Mouse (Mus musculus) embryonic facial prominence, embryonic 12.5 days (tissue): ENCODE data around the gene Olfr589. TPM values are rescaled to one million over a fixed set of nuclear protein-coding genes. Genes with fewer than 3 reads are reported as not detected.
"Not testable (repeated sequence)": the region's sequence is repeated elsewhere in the genome, so short reads cannot be mapped to it uniquely, and the experiment has no call there.

Experiments
- ATAC-seq: fragments of 200-750 bp; cut with Nextera tagmentation; 2 replicates; pipeline ENCODE4 v1.8.0; 2017; ENCODE audit not compliant: insufficient number of reproducible peaks, insufficient read depth, low FRiP score, low TSS enrichment
- H3K27ac ChIP-seq: fragments of 300-500 bp; sonication (generic); 2 replicates; pipeline ENCODE4 v1.5.1; 2016; ENCODE audit warnings: mild to moderate bottlenecking
- H3K27me3 ChIP-seq: fragments of 300-500 bp; sonication (generic); 2 replicates; pipeline ENCODE4 v1.6.1; 2016; ENCODE audit warnings: mild to moderate bottlenecking, moderate library complexity
- H3K36me3 ChIP-seq: fragments of 300-500 bp; sonication (generic); 2 replicates; pipeline ENCODE4 v1.6.1; 2016; ENCODE audit warnings: mild to moderate bottlenecking
- H3K4me1 ChIP-seq: fragments of 300-500 bp; sonication (generic); 2 replicates; pipeline ENCODE4 v1.6.1; 2016
- H3K4me2 ChIP-seq: fragments of 300-500 bp; sonication (generic); replicated peaks from 2 replicates; pipeline ENCODE4 v1.6.1; 2016; ENCODE audit warnings: mild to moderate bottlenecking, moderate library complexity
- H3K4me3 ChIP-seq: fragments of 300-500 bp; sonication (generic); 2 replicates; pipeline ENCODE4 v1.5.1; 2016; ENCODE audit warnings: mild to moderate bottlenecking
- H3K9ac ChIP-seq: fragments of 300-500 bp; sonication (generic); 2 replicates; pipeline ENCODE4 v1.6.1; 2016; ENCODE audit warnings: mild to moderate bottlenecking, moderate library complexity
- H3K9me3 ChIP-seq: fragments of 300-500 bp; sonication (generic); 2 replicates; pipeline ENCODE4 v1.6.1; 2016; ENCODE audit warnings: mild to moderate bottlenecking, moderate library complexity
- WGBS: fragments of 180-500 bp; shearing (Covaris S2); methylation state at CpG from one replicate; pipeline ENCODE4 v1.1.7; 2016; 5-methylcytosine and 5-hydroxymethylcytosine counted together
- polyA plus RNA-seq: library from polyadenylated mRNA; unstranded; fragments of >200 nt; fragmentation: Nextera tagmentation; extraction: Ambion mirVana; gene quantifications from 2 replicates; pipeline ENCODE4 v1.2.1, GENCODE M21; 2016

Gene Olfr589
- polyA plus RNA-seq: not detected in 2 replicates

DNA sequence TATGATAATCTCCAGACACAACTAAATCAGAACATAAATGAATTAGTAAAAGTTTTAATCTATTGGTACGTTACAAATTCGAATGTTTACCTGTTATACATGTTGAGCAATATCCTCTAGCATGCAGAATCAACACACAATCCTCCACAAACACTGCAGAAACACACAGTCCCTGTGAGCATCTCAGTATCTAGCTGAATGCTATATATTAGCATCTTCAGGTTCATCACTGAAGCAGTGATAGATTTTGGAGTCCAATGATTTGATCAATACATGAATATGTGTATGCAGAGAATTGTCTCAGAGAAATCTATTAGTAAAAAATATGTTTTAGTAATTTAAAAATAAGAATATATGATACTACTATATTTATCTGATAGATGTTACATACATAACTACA lies at the start of gene Olfr589:
TSS of gene Olfr589 (minus strand) at position 101 of the 400 bp plus-strand sequence.
- Histone ChIP-seq H3K36me3 (no peaks in the 10 kb centered on the region), H3K9me3 (no peaks in the 10 kb centered on the region), H3K4me1 (no peaks in the 10 kb centered on the region), H3K4me2 (no peak within 1 kb of the TSS), H3K27ac (no peak within 1 kb of the TSS), H3K27me3 (no peaks in the 10 kb centered on the region), H3K4me3 (no peak within 1 kb of the TSS), H3K9ac (no peak within 1 kb of the TSS)
- ATAC-seq: no peak
- WGBS: 57% methylated on average over 2 of the region's 2 CpGs

DNA sequence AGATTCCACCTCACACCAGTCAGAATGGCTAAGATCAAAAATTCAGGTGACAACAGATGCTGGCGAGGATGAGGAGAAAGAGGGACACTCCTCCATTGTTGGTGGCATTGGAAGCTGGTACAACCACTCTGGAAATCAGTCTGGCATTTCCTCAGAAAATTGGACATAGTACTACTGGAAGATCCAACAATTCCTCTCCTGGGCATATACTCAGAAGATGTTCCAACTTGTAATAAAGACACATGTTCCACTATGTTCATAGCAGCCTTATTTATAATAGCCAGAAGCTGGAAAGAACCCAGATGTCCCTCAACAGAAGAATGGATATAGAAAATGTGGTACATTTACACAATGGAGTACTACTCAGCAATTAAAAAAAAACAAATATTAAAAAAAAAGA lies 28.3 kb upstream of the Olfr589 start, which contains the start of gene Olfr592:
TSS of gene Olfr592 (plus strand) at position 301 of the 400 bp plus-strand sequence.
- not testable (repeated sequence) for H3K27ac ChIP-seq, H3K9me3 ChIP-seq, H3K4me2 ChIP-seq, H3K27me3 ChIP-seq, H3K4me1 ChIP-seq, ATAC-seq, H3K9ac ChIP-seq, H3K36me3 ChIP-seq, H3K4me3 ChIP-seq
- 70% methylated on average over 1 of the region's 1 CpGs for WGBS

DNA sequence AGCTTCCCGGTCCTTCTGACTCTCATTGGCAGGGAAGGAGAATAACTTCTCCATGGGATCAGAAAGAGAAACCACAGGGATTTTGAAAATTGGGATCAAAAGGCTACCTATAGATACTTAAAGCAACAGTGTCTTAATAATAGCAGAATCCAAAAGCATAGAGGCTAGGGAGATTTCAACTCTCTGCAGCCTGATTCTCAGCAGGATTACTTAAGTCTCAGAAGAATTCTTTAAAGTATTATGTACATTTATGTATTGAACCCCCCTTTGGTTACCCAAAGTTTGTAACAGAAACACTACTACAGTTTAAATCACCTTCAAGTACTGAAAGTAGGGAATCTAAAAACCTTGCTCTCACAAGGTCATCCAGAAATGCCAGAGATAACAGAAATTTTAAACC lies 22.1 kb upstream of the Olfr589 start, which contains the start of gene Olfr591:
TSS of gene Olfr591 (minus strand) at position 101 of the 400 bp plus-strand sequence.
- H3K27me3 ChIP-seq: no peaks in the 10 kb centered on the region
- no peak within 1 kb of the TSS for H3K27ac ChIP-seq
- H3K4me3 ChIP-seq: no peak within 1 kb of the TSS
- 0 out of 2 replicates have a peak, but pooled peaks cover 6% of the 10 kb centered on the region for H3K9me3 ChIP-seq
- H3K9ac ChIP-seq: no peak within 1 kb of the TSS
- H3K36me3 ChIP-seq: no peaks in the 10 kb centered on the region
- H3K4me2 ChIP-seq: no peak within 1 kb of the TSS
- WGBS: 67% methylated on average over 1 of the region's 1 CpGs
- no peak for ATAC-seq
- H3K4me1 ChIP-seq: no peaks in the 10 kb centered on the region

DNA sequence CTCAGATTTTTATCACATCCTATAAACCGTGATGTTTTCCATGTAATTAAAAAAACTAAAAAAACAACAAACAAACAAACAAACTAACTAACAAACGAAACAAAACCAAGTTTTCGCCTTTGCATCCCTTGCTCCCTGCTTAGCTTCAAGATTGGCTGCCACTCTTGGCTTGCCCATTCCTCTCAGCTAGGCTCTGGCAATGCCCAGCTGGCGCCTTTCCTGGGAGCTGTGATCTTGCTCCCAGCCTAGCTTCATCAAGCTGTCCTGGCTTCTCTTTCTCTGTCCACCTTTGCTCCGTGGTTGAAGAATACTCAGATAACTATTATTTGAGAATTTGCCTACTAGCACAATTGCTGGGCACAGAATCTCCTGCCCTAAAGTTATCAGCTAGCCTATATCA lies 13.5 kb upstream of the Olfr589 start:
- H3K27ac ChIP-seq: no peak overlapping the region
- no peak for ATAC-seq
- H3K4me1 ChIP-seq: no peaks in the 10 kb centered on the region
- no peak overlapping the region for H3K4me3 ChIP-seq
- H3K27me3 ChIP-seq: no peaks in the 10 kb centered on the region
- H3K36me3 ChIP-seq: no peaks in the 10 kb centered on the region
- no peak overlapping the region for H3K4me2 ChIP-seq
- WGBS: 79% methylated on average over 5 of the region's 5 CpGs
- no peaks in the 10 kb centered on the region for H3K9me3 ChIP-seq
- no peak overlapping the region for H3K9ac ChIP-seq

DNA sequence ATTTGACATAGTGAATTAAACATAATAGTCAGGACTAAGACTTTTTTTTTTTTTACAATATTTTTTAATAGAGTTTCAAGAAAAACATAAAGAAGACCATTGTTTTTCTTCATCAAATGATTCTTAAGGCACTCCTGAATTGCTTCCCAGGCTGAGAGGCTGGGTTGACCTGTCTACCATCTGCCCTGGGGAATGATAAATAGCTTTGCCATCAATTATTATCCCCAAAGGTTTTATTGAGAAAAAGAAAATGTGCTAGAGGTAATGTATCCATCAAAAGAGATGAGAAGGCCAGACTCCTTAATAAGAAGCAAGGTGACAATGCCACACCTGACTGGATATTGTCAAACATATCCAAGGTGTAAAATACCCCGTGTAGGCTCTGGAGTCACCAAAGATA lies 15.6 kb downstream of the Olfr589 start, which contains the start of gene Olfr588-ps1:
TSS of gene Olfr588-ps1 (plus strand) at position 301 of the 400 bp plus-strand sequence.
- H3K36me3 ChIP-seq: no peaks in the 10 kb centered on the region
- H3K27ac ChIP-seq: no peak within 1 kb of the TSS
- no peaks in the 10 kb centered on the region for H3K9me3 ChIP-seq
- H3K4me2 ChIP-seq: no peak within 1 kb of the TSS
- ATAC-seq: no peak
- H3K27me3 ChIP-seq: no peaks in the 10 kb centered on the region
- no peak within 1 kb of the TSS for H3K9ac ChIP-seq
- 69% methylated on average over 1 of the region's 1 CpGs for WGBS
- H3K4me1 ChIP-seq: no peaks in the 10 kb centered on the region
- no peak within 1 kb of the TSS for H3K4me3 ChIP-seq

DNA sequence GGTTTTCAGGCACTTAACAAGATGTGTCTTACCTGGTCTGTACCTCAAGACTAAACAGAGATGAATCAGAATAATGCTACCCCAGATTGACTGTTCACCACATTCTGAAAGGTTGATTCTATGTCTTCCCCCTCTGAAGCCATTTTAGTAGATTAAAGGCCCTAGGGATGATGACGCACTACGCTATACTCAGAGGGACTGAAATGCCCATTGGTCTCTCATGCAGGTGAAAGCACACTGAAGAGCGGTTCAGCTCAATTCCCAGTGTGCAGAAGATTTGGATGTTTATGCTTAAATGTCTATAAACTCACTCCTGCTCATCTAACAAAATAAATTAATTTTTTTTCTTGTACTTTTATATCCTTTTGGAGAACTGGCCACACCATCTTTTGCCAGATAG lies 30.6 kb downstream of the Olfr589 start, which contains the start of gene Olfr586:
TSS of gene Olfr586 (minus strand) at position 101 of the 400 bp plus-strand sequence.
- no peak for ATAC-seq
- Histone ChIP-seq H3K36me3 (no peaks in the 10 kb centered on the region), H3K4me3 (no peak within 1 kb of the TSS), H3K9ac (no peak within 1 kb of the TSS), H3K4me1 (no peaks in the 10 kb centered on the region), H3K9me3 (no peaks in the 10 kb centered on the region), H3K27ac (no peak within 1 kb of the TSS), H3K4me2 (no peak within 1 kb of the TSS), H3K27me3 (no peaks in the 10 kb centered on the region)
- 91% methylated on average over 3 of the region's 3 CpGs for WGBS

DNA sequence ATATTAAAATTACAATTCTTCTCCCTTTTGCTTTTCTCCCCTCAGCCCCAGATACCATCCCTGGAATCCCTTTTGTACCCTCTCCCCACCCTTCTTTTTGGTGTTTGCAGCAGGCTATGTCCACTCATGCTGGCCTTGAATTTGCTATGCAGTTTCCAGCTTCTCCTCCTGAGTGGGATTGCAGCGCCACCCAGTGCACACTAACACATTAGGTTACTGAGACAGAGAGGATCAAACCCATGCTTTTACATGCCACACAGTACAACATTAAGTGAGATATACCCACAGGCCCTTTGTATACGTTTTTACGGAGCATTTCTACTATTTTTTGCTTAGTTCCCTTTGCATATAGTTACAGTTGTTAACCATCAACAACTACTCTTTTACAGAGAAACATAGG lies 36.8 kb downstream of the Olfr589 start:
- 55% methylated on average over 3 of the region's 3 CpGs for WGBS
- H3K4me2 ChIP-seq: no peak overlapping the region
- H3K4me1 ChIP-seq: no peaks in the 10 kb centered on the region
- no peak for ATAC-seq
- H3K9me3 ChIP-seq: no peaks in the 10 kb centered on the region
- no peak overlapping the region for H3K4me3 ChIP-seq
- no peak overlapping the region for H3K9ac ChIP-seq
- H3K36me3 ChIP-seq: no peaks in the 10 kb centered on the region
- no peaks in the 10 kb centered on the region for H3K27me3 ChIP-seq
- no peak overlapping the region for H3K27ac ChIP-seq

Other genes with a start within 250 kb of the Olfr589 start
- gene Olfr571, start 238.8 kb downstream of the Olfr589 start, polyA plus RNA-seq: 0.06 and 0.23 TPM in 2 replicates
- not detected in 2 replicates for gene Olfr572, start 231.9 kb downstream of the Olfr589 start, polyA plus RNA-seq
- gene Olfr573-ps1, start 213.8 kb downstream of the Olfr589 start, polyA plus RNA-seq: not detected in 2 replicates
- gene Olfr574, start 207.9 kb downstream of the Olfr589 start, polyA plus RNA-seq: not detected in 2 replicates
- not detected in 2 replicates for gene Olfr575, start 197.6 kb downstream of the Olfr589 start, polyA plus RNA-seq
- gene Olfr576, start 193.7 kb downstream of the Olfr589 start, polyA plus RNA-seq: not detected in 2 replicates
- gene Olfr577, start 180.4 kb downstream of the Olfr589 start, polyA plus RNA-seq: not detected in 2 replicates
- not detected in 2 replicates for gene Olfr578, start 167.0 kb downstream of the Olfr589 start, polyA plus RNA-seq
- not detected in 2 replicates for gene Olfr582, start 118.3 kb downstream of the Olfr589 start, polyA plus RNA-seq
- gene Olfr583, start 105.1 kb downstream of the Olfr589 start, polyA plus RNA-seq: not detected in 2 replicates
- gene Olfr584, start 74.5 kb downstream of the Olfr589 start, polyA plus RNA-seq: not detected in 2 replicates
- not detected in 2 replicates for gene Olfr585, start 58.6 kb downstream of the Olfr589 start, polyA plus RNA-seq
- gene Olfr586, start 30.7 kb downstream of the Olfr589 start, polyA plus RNA-seq: not detected in 2 replicates
- not detected in 2 replicates for gene Olfr588-ps1, start 15.5 kb downstream of the Olfr589 start, polyA plus RNA-seq
- not detected in 2 replicates for gene Olfr591, start 22.0 kb upstream of the Olfr589 start, polyA plus RNA-seq
- gene Olfr592, start 28.4 kb upstream of the Olfr589 start, polyA plus RNA-seq: not detected in 2 replicates
- gene Olfr593, start 55.5 kb upstream of the Olfr589 start, polyA plus RNA-seq: not detected in 2 replicates
- gene Olfr594, start 60.6 kb upstream of the Olfr589 start, polyA plus RNA-seq: not detected in 2 replicates
- gene Usp17ld, start 96.1 kb upstream of the Olfr589 start, polyA plus RNA-seq: not detected in 2 replicates
- gene Olfr596, start 149.3 kb upstream of the Olfr589 start, polyA plus RNA-seq: not detected in 2 replicates
- gene Olfr597, start 160.0 kb upstream of the Olfr589 start, polyA plus RNA-seq: not detected in 2 replicates
- not detected in 2 replicates for gene Olfr598, start 167.2 kb upstream of the Olfr589 start, polyA plus RNA-seq
- gene Olfr599, start 179.6 kb upstream of the Olfr589 start, polyA plus RNA-seq: not detected in 2 replicates
- not detected in 2 replicates for gene Olfr600, start 193.3 kb upstream of the Olfr589 start, polyA plus RNA-seq
- gene Olfr601, start 206.3 kb upstream of the Olfr589 start, polyA plus RNA-seq: not detected in 2 replicates
- gene Olfr603, start 229.8 kb upstream of the Olfr589 start, polyA plus RNA-seq: not detected in 2 replicates